Mouse (Mus musculus): ENCODE results near the gene Chmp2a. TPM values are rescaled to one million over a fixed set of nuclear protein-coding genes. Genes with fewer than 3 reads are reported as not detected.

Chmp2a gene
- polyA plus RNA-seq, 1 experiment, result 183 TPM

DNA sequence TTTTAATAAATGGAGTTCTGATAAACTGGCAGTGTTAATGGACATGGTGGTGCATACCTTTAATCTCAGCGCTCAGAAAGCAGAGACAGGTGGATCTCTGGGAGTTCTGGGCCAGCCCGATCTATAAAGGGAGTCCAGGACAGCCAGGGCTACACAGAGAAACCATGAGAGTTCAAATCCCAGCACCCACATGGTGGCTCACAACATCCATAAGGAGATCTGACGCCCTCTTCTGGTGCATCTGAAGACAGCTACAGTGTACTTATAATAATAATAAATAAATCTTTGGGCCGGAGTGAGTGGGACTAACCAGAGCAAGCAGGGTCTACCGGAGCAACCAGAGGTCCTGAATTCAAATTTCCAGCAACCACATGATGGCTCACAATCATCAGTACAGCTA, 31.2 kb downstream of the Chmp2a start:
- TF ChIP-seq POLR2A (IDR thresholded peaks at IDR 0.05; ENCODE audit: borderline replicate concordance, control insufficient read depth, low read depth, low read length), result no peak
- no peak for TF ChIP-seq CTCF (IDR thresholded peaks at IDR 0.05; ENCODE audit: control insufficient read depth, insufficient read depth, low read length)

DNA sequence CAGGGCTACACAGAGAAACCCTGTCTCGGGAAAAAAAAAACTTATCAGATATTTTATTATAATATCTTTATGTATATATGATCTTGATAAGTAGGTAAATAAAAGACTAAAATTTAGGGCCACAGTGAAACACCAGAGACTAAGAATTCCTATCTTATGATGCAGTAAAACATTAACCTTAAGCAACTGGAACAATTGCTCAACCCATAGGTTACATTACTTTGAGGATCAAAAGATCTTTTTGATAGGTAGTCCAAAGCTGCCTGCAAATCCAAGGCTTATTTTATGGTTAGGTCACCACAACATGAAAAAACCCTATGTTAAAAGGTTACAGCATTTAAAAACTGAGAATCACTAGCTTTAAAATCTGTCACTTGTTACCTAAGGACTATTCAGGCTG, 33.0 kb downstream of the Chmp2a start:
- H3K4me1 ChIP-seq (ENCODE audit: control insufficient read depth, insufficient read depth, low read length), result no peaks in the 10 kb centered on the region
- H3K4me3 ChIP-seq (replicated peaks; ENCODE audit: control insufficient read depth, low read depth, low read length), result no peak overlapping the region
- WGBS, result 80% methylated on average over 1 of the region's 1 CpGs
- H3K27ac ChIP-seq (ENCODE audit: control insufficient read depth, insufficient read depth, low read depth, low read length, poor library complexity), result no peak overlapping the region
- TF ChIP-seq CTCF (IDR thresholded peaks at IDR 0.05; ENCODE audit: control insufficient read depth, insufficient read depth, low read length), result no peak
- TF ChIP-seq POLR2A (IDR thresholded peaks at IDR 0.05; ENCODE audit: borderline replicate concordance, control insufficient read depth, low read depth, low read length), result no peak

More for the DNA sequence above, 31.2 kb downstream of the Chmp2a start:
- Histone ChIP-seq H3K4me1 (ENCODE audit: control insufficient read depth, insufficient read depth, low read length) (no peaks in the 10 kb centered on the region), H3K4me3 (replicated peaks; ENCODE audit: control insufficient read depth, low read depth, low read length) (no peak overlapping the region), H3K27ac (ENCODE audit: control insufficient read depth, insufficient read depth, low read depth, low read length, poor library complexity) (no peak overlapping the region)
- 82% methylated on average over 5 of the region's 5 CpGs for WGBS

DNA sequence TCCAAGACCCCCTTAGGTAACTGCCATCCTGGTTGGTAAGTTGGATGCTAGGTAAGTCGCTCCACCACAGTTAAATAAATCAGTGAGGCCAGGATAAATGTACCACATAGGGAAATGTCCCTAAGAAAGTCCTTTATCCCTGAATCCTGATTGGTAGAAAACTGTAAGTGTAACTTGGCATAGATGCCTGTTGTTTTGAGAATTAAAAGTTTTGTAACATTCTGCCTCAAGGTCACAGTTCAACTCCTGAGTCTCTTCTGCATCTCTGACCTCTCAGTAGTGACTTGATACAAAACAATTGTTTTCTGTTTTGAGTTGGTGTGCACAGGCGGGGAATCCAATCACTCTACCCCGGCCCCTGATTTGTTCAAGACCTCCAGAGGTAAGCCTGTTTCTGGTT, 35.8 kb downstream of the Chmp2a start, which contains the start of gene Trim28:
Trim28 (plus strand) TSS at position 264 of the 400 bp plus-strand sequence.
- Histone ChIP-seq H3K4me1 (ENCODE audit: control insufficient read depth, insufficient read depth, low read length) (no peaks in the 10 kb centered on the region), H3K27ac (ENCODE audit: control insufficient read depth, insufficient read depth, low read depth, low read length, poor library complexity) (no peak within 1 kb of the TSS), H3K4me3 (replicated peaks; ENCODE audit: control insufficient read depth, low read depth, low read length) (no peak within 1 kb of the TSS)
- TF ChIP-seq CTCF (IDR thresholded peaks at IDR 0.05; ENCODE audit: control insufficient read depth, insufficient read depth, low read length), result no peak
- no peak for TF ChIP-seq POLR2A (IDR thresholded peaks at IDR 0.05; ENCODE audit: borderline replicate concordance, control insufficient read depth, low read depth, low read length)
- 82% methylated on average over 3 of the region's 3 CpGs for WGBS

DNA sequence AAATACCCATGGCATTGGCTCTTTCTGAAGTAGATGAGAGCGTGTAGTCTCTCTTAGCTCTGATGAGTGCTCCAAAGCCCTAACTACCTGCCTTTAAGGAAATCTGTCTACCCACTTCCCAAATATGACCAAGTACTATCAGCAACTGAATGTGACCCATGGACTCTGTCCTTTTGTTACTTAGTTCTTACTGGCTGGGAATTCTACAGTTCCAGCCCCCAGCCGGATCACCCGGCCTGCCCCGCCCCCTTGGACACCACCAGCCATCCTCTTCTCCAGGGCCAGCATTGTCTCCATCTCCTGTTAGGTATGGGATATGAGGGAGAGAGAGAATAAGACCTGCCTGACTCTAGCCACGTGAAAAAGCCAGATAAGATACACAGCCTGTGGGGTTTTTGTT, 36.6 kb downstream of the Chmp2a start, which contains the start of gene Slc27a5:
Slc27a5 (minus strand) TSS at position 140 of the 400 bp plus-strand sequence.
- H3K27ac ChIP-seq (ENCODE audit: control insufficient read depth, insufficient read depth, low read depth, low read length, poor library complexity), result no peak within 1 kb of the TSS
- 71% methylated on average over 5 of the region's 5 CpGs for WGBS
- no peaks in the 10 kb centered on the region for H3K4me1 ChIP-seq (ENCODE audit: control insufficient read depth, insufficient read depth, low read length)
- TF ChIP-seq CTCF (IDR thresholded peaks at IDR 0.05; ENCODE audit: control insufficient read depth, insufficient read depth, low read length), result no peak
- TF ChIP-seq POLR2A (IDR thresholded peaks at IDR 0.05; ENCODE audit: borderline replicate concordance, control insufficient read depth, low read depth, low read length), result no peak
- no peak within 1 kb of the TSS for H3K4me3 ChIP-seq (replicated peaks; ENCODE audit: control insufficient read depth, low read depth, low read length)

DNA sequence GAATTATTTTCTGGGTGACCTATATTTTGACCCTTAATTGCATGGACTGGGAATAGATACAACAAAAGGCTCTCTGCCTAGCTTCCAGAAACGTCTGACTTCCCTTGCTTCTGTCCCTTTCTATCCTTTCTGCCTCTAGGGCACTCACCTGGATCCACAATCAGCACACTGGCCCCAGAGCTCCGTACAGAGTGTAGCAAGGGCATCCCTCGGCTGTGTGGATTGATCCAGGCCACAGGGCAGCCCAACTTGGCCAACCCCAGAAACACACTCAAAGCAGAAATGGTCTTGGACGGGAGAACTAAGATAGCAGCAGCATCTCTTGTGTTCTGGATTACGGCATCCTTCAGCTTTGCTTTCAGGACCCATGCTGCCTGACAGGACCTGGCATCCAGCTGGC, 37.4 kb downstream of the Chmp2a start:
- WGBS, result 64% methylated on average over 5 of the region's 5 CpGs

DNA sequence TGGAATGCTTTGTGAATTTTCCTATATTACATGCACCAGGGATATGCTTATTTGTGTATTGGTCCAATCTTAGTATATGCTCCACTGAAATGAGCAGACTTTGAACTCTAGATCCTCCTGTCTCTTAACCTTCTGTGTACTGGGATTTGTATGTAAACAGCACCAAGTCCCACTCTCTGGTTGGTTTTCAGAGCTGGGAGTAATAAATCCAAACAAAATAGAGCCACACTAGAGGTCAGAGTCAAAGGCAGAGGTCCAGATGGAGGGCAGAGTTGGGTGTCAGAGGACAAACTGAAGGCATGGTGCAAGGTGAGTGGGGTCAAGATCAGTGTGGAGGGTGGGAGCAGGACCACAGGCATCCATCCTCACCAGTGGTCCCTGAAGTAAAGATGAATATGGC, 38.7 kb downstream of the Chmp2a start:
- TF ChIP-seq POLR2A (IDR thresholded peaks at IDR 0.05; ENCODE audit: borderline replicate concordance, control insufficient read depth, low read depth, low read length) (no peak), CTCF (IDR thresholded peaks at IDR 0.05; ENCODE audit: control insufficient read depth, insufficient read depth, low read length) (no peak)
- Histone ChIP-seq H3K27ac (ENCODE audit: control insufficient read depth, insufficient read depth, low read depth, low read length, poor library complexity) (no peak overlapping the region), H3K4me1 (ENCODE audit: control insufficient read depth, insufficient read depth, low read length) (no peaks in the 10 kb centered on the region), H3K4me3 (replicated peaks; ENCODE audit: control insufficient read depth, low read depth, low read length) (no peak overlapping the region)

More for the DNA sequence above, 37.4 kb downstream of the Chmp2a start:
- H3K4me3 ChIP-seq (replicated peaks; ENCODE audit: control insufficient read depth, low read depth, low read length), result no peak overlapping the region
- H3K4me1 ChIP-seq (ENCODE audit: control insufficient read depth, insufficient read depth, low read length), result no peaks in the 10 kb centered on the region
- no peak overlapping the region for H3K27ac ChIP-seq (ENCODE audit: control insufficient read depth, insufficient read depth, low read depth, low read length, poor library complexity)
- TF ChIP-seq POLR2A (IDR thresholded peaks at IDR 0.05; ENCODE audit: borderline replicate concordance, control insufficient read depth, low read depth, low read length) (no peak), CTCF (IDR thresholded peaks at IDR 0.05; ENCODE audit: control insufficient read depth, insufficient read depth, low read length) (no peak)

DNA sequence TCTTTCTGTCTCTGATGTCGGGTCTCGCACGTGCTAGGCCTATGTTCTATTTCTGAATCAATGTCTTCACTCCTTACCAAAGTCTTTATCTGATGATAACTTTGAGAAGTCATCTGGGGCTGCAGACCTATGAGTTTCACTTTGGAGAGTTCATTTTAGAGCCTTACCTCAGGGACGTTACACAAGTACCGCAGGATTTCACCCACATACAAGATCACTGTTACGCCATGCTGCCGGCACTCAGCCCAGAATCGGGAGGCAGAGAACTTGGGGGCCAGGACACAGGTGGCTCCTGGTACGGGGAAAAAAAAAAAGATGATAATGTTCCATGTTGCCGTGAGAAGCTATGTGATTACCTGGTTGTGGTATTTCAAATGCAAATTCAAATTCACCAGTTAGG, 41.5 kb downstream of the Chmp2a start:
- Histone ChIP-seq H3K4me3 (replicated peaks; ENCODE audit: control insufficient read depth, low read depth, low read length) (no peak overlapping the region), H3K4me1 (ENCODE audit: control insufficient read depth, insufficient read depth, low read length) (no peaks in the 10 kb centered on the region), H3K27ac (ENCODE audit: control insufficient read depth, insufficient read depth, low read depth, low read length, poor library complexity) (no peak overlapping the region)
- 67% methylated on average over 10 of the region's 10 CpGs for WGBS
- TF ChIP-seq CTCF (IDR thresholded peaks at IDR 0.05; ENCODE audit: control insufficient read depth, insufficient read depth, low read length), result no peak
- no peak for TF ChIP-seq POLR2A (IDR thresholded peaks at IDR 0.05; ENCODE audit: borderline replicate concordance, control insufficient read depth, low read depth, low read length)

DNA sequence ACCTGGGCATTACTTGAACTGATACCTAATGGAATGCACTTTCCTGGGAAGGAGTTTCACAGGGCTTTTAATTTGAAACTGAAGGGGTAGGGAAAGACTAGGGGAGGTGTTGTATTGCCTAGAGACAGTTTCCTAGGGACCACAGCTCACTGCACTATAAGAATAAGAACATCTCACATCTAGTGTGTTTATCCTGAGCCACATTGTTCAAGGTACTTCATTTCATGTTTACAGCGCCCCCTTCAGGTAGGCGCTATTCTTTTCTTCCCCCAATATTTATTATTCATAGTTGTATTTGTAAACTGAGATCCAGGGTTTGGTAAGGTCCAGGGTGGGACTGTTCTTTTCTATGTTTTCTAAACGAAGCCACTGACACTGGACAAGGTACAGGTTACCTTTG, 42.4 kb downstream of the Chmp2a start:
- Histone ChIP-seq H3K4me1 (ENCODE audit: control insufficient read depth, insufficient read depth, low read length) (no peaks in the 10 kb centered on the region; the same call in 1 of the 2 replicates), H3K27ac (ENCODE audit: control insufficient read depth, insufficient read depth, low read depth, low read length, poor library complexity) (no peak overlapping the region), H3K4me3 (replicated peaks; ENCODE audit: control insufficient read depth, low read depth, low read length) (no peak overlapping the region)
- 2% methylated on average over 3 of the region's 3 CpGs for WGBS
- TF ChIP-seq CTCF (IDR thresholded peaks at IDR 0.05; ENCODE audit: control insufficient read depth, insufficient read depth, low read length) (no peak), POLR2A (IDR thresholded peaks at IDR 0.05; ENCODE audit: borderline replicate concordance, control insufficient read depth, low read depth, low read length) (no peak)

Data from bone marrow, adult 2 months (tissue).